Mouse (Mus musculus): ENCODE results near the gene Lime1.

The Lime1 gene

GRCm38 (mm10) chr2:181379778-181380177, at the start of gene Lime1:
Gene Lime1, plus strand, starts transcription at chr2:181380078.
- DNase-seq: no peak

GRCm38 (mm10) chr2:181332542-181332941, 47.3 kb upstream of the Lime1 start:
- DNase-seq: no peak

DNA sequence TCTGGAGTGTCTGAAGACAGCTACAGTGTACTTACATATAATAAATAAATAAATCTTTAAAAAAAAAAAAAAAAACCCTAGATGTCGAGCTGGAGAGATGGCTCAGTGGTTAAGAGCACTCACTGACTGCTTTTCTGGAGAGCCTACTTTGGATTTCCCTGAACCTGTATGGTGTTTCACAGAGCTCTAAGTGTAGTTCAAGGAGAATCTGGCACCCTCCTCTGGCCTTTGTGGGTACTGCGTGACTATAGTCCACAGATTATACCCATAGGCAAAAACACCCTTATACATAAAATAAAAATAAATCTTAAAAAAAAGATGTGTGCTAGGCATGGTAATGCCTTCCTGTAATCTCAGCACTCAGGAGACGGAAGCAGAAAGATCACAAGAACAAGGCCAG, 45.9 kb upstream of the Lime1 start:
- peak; percentile 81 to 85 for DNase-seq

DNA sequence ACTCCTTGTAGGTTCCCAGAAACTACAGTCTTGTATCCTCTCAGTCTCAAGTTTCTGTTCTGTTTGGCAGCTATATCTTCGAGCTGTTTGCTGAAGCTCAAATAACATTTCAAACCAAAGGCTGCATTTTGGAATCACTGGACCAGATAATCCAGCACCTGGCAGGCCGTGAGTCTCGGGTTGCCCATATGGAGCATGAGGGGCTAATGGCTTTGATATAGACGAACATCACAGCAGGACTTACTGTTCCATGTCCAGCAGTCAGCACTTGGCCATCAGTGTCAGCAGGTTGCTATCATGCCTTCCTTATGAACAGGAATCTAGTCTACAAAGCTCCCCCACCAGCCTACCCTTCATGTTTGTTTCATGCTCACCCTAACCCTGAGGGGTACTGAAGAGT, 39.5 kb upstream of the Lime1 start:
- peak; percentile 76 to 78 for DNase-seq

DNA sequence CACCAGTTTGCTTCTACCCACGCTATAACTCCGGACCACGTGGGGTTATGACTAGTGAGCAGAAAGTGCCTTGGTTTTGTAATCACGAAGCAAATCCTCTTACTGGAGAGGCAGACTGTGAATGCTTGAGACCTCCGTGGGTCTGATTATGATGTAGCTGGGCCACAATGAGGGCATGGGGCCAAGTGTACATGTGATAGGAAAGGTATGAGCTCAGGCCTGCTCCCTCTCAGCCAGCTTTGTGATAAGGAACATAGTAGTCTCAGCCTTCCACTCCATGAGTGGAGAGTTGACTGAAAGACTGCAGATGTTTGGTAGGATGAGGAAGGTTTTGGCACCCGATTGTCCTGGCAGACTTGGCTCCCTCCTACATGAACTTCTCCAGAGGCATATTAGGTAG, 37.1 kb upstream of the Lime1 start:
- DNase-seq: no peak

DNA sequence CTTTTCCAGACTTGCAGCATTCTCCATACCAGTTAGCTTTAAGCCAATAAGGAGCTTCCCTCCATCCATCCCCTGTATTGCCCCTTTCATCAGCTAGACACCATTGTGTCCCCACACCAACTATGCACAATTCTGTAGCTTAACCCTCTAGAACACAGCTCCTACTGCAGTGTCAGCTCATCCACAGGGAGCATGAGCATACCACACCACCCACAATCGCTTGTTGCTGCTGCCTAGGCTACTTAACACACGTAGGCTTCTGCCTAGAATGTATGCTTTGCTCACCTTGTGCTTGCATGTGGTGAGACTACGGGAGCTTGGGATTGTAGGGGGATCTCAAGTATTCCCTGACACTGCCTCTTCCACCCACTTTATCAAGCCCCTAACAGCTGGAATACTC, 23.1 kb upstream of the Lime1 start:
- DNase-seq: no peak

GRCm38 (mm10) chr2:181363946-181364345, 15.9 kb upstream of the Lime1 start:
- no peak for DNase-seq

DNA sequence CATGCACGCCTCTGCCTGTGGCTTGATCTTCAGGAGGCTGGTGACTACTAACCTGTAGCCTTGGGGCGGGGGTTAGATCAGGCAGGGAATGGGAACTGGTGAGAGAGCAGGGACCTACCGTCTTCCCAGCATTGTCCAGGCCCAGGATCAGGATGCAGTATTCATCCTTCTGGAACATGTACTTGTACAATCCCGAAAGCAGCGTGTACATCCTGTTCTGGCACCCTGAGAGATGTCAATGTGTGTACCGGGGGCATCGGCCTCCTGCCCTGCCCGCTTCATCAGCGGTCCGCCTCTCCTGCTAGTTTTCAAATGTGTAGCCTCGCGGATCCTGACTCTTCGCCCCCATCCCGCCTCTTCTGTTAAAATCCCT, 15.4 kb upstream of the Lime1 start:
- no peak for DNase-seq

DNA sequence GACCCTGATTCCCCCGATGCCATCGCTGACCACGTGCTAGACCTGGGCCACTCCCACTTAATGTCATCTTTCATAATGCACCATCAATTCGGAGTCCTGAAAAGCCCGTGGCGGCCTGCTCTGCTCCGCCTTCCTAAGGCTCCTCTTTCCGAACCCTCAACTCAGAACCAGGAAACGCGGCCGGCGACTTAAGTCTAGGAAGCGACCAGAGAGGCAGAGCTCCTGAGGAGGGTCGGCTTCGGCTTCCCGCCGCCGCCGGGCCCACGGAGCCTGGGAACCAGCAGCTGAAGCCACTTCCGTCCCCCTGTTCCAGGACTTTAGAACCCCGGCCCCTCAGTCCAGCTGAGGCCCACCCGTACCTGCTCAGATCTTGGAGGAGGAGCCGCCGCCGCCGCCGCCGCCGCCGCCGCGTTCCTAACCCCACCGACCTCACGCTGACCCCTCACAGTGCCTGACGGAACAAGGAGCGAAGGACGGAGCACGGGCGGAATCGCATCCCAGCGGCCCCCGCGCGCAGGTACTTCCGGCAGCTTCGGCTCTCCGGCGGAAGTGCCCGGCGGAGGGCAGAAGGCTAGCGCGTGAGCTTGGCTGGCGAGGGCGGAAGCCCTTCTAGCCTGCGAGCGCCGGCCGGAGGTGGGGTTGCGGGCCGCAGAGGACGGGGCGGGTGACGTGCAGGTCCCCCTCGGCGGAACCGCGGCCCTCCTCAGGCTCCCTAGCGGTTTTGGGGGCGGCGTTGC, 14.8 kb upstream of the Lime1 start, which contains the start of the genes Zgpat and Arfrp1:
Gene Zgpat, plus strand, starts transcription at position 69 of the 737 bp plus-strand sequence.
Gene Arfrp1, minus strand, starts transcription at position 545 of the 737 bp plus-strand sequence.
- peak; percentile 91 to 92 for DNase-seq

DNA sequence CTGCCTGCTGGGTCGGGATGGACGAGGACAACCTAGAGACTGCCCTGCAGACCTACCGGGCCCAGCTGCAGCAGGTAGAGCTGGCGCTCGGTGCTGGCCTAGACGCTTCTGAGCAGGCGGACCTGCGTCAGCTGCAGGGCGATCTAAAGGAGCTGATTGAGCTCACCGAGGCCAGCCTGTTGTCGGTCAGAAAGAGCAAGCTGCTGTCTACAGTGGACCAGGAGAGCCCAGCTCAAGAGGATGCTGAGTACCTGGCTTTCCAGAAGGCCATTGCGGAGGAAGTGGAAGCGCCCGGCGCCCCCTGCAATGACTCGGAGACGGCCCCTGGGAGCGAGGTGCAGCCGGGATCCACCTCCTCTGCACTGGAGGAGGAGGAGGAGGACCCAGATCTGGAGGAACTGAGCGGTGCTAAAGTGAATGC, 14.2 kb upstream of the Lime1 start:
- no peak for DNase-seq

- peak in 1 of 2 experiments; percentile 28 for DNase-seq
These were observed 9.9 kb upstream of the Lime1 start for GRCm38 (mm10) chr2:181370001-181370400.

- DNase-seq: peak; percentile 43 to 46
These were observed 4.1 kb upstream of the Lime1 start for GRCm38 (mm10) chr2:181375787-181376186.

DNA sequence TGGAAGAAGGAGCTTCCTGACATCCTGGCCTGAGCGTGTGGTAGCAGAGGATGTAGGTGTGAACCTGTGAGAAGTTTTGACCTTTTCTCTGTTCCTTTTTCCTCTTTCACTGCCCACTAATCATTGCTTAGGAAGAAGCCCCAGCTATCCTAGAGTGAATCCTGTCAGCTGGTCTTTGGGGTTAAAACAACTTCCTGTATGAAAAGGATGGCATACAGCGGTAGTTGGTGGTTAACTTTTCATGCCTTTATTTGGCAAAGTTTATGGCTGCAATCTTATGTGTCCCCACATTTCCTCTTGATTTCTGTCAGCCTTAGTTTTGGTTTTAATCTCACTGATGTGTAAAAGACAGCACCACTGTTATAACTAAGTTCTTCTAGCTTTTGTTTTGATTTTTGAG, 2.6 kb upstream of the Lime1 start:
- DNase-seq: no peak

GRCm38 (mm10) chr2:181378701-181379100, 1.2 kb upstream of the Lime1 start:
- DNase-seq: no peak

- no peak for DNase-seq
These were observed 373 bp downstream of the Lime1 start for GRCm38 (mm10) chr2:181380251-181380650.

GRCm38 (mm10) chr2:181381107-181381506, 1.2 kb downstream of the Lime1 start:
- DNase-seq: no peak

DNA sequence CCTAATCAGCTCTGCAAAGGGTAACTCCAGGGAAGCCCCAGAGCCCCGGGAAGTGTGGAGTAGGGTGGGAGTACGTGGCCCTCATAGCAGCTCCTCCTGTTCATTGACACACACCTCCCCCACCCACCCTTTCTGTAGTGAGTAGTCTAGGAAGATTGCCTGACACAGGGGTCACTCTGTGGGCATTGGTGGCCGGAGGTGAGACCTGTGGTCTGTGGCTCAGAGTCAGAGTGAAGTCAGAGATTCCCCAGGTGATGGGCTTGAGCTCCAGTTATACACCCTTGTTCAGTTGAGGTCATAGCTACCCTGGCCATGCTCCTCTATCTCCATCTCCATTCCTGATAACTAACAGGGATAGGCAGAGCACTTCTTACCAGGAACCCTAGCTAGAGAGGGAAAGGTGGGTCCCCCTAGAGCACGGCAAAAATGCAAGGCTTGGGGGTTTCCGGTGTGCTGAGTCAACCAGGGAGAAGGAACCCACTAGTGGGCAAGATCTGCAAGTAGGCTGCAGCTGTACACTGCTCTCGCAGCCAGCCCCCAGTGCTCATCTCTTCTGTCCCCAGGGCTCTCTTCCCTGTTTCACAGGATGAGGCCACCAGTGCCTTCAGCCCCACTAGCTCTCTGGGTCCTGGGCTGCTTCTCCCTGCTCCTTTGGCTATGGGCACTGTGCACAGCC, 1.9 kb downstream of the Lime1 start:
- no peak for DNase-seq

DNA sequence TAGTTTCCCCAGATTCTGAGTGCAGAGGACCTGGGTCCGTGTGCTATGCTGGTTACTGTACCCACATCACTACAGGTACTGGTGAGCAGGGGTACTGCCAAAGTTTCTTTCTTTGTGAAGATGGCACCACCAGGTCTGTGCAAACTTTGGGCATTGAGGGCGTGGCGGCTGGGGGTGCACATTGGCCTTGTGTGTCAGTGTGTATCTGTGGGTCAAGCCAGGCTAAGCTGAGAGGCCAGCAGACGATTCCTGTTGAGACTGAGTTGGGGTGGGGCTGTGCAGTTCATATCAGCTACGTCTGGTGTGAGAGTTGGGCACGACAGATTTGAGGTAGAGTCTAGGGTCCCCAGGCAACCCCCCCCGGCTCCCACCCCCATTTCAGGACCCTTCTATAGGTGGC, 4.6 kb downstream of the Lime1 start:
- no peak for DNase-seq

- DNase-seq: peak; percentile 66 to 68
These were observed 5.1 kb downstream of the Lime1 start for GRCm38 (mm10) chr2:181384919-181385391.

DNA sequence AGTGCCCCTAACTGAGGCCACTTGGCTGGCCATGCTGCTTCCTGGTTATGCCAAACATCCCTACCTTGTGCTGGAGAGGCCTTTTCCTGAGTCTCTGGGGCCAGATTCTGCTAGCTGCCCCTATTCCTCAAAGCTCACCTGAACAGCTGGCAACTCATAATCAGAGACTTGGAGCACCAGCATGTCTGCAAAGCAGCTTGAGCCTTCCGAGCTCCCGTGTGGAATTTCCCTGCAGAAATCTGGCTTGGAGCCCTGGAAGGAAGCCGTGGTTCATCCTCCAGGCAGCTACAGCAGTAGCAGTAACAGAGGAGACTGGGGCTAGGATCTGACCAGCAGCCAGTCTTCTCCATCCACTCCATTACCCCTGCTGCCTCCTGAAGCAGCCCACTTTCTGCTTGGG, 6.0 kb downstream of the Lime1 start:
- peak; percentile 91 for DNase-seq

DNA sequence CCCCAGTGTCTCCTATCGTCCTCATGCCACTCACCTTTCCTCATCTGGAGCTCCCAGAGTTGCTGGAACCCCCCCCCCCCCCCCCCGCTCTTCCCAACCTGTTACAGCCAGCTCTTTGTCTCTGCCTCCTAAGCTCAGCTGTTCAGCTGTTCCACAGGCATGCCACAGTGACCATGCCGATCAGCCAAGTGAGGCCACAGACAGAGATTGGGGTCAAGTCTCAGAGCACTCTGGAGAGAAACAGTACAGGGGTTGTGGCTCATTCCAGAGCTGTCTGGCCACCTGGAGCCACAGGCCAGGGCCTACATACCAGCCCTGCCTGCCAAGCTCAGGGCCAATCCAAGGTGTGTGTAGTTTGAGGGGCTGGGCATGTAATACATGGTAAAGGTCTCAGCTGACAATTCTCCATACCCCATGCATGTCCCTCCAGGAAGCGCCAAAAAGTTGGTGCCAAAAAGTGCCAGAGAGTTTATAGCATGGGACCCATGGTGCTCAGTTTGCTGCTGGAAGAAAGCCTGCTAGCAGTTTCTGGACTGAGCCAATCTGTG, 6.9 kb downstream of the Lime1 start:
- no peak for DNase-seq

DNA sequence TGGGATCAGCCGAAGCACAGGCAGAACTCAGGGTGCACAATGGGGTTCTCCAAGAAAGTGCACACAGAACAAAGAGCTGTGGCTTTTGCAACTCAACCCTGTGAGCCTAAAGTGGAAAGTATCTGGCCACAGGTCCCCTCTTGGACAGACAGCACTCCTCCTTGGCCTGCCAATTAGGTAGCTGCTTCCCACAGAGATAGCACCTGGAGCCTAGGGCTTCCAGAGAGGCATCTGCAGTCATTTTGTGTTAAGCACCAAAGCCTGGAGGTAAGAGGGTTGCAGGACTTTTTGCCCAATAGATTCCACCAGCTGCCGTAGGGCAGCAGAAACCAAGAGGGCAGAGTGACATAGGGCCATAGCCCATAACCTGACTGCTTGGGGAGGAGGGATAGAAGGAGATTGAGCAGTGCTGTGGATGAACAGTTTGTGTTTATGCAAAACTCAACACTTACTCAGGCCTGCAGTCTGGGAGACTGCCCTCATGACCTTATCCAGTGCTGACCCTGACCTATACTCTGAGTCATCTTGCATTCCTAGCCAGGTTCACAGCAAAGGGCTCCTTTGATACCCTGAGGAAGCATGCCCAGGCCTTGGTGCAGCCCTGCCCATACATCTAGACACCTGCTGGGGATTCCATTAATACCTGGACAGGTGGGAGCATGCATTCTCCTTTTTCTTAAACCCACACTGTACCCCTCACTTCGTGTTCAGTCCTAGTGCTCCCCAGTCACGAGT, 10.4 kb downstream of the Lime1 start:
- DNase-seq: peak in 1 of 2 experiments; percentile 63

DNA sequence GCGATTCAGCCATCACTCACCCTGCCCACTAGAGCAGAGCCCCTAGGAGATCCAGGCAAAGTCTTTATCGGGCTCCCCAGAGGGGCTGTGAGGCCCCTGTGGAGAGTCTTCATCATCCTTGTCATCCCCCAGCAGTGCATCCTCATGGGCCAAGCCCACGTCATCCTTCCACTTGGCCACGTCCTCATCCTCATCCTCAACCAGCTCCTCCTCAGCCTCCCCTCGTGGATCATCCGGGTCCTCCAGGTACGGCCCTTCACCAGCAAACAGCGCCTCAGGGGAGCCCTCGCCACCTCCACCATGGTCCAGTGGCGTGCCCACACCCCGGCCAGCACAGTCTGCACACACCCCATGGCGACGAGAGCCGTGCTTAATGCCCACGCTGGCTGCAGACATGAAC, 11.1 kb downstream of the Lime1 start:
- no peak for DNase-seq

All from cerebellum, postnatal 14 days (tissue).